Mouse (Mus musculus): ENCODE measurements around the gene Pih1d1.
A peak's percentile ranks its signal among the peaks of the same experiment; 100 is the strongest.
"Not testable (repeated sequence)": the region's sequence is repeated elsewhere in the genome, so short reads cannot be mapped to it uniquely, and the experiment has no call there.

The Pih1d1 gene

DNA sequence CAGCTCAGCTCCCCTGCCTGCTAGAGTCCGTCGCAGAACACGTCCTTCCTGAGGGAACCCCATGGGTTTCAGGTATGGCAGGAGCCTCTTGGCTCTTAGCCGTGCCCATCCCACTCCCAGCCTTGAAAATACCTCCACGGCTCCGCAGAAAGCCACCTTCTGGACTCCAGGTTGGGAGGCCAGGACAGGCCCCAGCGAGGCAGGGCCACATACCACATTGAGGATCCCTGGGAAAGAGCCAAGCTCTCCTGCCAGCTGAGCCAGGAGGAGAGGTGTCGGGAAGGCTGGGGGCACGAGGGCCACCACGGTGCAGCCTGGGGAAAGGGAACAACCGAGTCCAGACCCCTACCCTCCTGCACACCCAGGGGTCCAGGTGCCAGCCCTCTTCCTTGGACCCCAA is 6.8 kb upstream of the Pih1d1 start:
- no peak for DNase-seq (ENCODE audit: low read depth, low spot score)

DNA sequence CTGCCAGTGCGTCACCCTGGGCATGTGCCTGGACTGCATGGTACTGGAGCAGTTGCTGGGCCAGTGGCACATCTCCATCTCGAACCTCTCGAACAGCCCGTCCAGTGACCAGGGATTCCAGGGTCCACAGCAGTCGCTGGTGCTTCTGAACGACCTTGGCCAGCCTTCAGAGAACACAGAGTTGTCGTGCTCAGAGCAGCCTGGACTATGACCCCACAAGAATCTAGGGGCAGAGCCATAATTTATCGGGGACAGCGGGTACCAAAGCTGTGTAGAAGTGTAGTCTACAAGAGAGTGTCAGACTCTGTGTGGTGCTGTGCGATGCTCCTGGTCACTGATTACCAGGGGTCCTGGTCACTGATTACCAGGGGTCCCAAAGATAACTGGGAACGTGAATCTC is 6.2 kb upstream of the Pih1d1 start:
- no peak for DNase-seq (ENCODE audit: low read depth, low spot score)

DNA sequence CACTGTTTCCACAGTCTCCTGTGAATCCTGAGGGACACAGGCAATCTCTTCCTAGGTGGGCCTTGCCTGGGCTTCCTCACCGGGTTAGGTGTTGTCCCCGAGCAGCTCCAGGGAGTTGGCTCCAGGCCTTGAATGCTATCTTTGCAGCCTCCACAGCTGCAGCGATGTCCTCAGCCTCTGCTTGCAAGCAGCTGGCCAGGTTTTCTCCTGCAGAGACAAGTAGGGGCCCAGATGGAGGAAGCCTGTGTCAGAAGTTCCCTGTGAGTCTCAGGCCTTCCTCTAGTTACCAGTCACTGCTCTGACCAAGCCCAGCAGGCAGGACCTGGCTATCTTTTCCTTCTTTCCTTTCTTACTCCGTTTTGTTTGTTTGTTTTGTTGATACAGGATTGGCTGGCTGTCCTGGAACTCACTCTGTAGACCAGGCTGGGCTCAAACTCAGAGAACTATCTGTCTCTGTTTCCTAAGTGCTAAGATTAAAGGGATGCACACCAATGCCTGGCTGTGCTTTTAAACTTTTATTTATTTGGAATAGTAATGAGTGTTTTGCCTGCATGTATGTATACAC is 5.5 kb upstream of the Pih1d1 start:
- DNase-seq (ENCODE audit: low read depth, low spot score): no peak

DNA sequence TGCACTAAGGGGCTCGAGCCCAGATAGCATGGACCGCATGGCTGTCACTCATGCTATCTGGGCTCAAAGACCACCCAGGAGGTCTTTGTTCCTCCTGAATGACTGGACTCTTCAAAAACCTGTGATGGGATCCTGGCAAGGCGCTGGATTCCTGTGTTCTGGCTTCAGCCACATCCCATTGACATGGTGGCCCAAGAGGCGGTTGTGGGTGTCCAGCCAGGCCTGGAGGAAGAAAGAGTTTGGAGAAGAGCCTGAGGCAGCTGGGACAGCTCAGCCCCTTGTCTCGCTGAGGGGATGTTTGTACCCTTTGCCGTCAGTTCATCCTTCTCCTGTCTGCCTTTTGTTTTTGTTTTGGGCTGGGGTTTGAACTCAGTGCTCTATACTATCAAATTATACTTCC is 4.6 kb upstream of the Pih1d1 start:
- no peak for DNase-seq (ENCODE audit: low read depth, low spot score)

DNA sequence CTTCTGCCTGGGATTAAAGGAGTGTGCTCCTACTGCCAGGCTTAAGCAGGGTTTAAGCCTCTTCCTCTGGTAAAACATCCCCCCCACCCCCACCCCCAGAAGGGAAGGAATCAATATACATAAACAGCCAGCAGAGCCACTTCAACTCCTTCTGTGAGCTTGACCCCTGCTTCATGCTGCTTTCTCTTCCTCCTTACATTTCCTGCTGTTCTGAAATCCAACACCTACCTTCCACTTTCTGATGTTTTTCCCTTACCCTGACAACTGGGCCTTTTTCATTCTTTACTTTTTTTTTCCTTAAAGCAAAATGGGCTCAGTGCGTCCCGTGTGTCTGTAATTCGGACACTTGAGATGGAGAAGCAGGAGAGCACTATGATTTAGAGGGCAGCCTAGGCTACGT is 3.8 kb upstream of the Pih1d1 start:
- no peak for DNase-seq (ENCODE audit: low read depth, low spot score)

DNA sequence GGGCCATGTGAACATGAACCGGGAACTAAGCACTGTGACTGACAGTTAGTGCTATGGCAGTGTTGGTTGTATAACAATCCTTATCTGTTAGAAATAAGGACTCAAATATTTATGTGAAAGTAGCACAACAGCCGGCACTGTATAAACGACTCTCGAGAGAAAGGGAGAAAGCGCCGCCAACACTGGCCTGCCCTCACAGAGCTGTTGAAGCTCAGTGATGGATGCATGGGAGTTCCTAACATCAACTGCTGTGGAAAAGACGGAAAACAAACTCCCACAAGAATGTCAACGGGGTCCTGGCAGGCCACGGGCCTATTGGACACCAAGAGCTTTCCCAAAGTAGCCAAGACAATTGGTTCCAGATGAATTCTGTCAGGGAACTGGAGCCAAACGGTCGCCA is 2.8 kb upstream of the Pih1d1 start:
- no peak for DNase-seq (ENCODE audit: low read depth, low spot score)

DNA sequence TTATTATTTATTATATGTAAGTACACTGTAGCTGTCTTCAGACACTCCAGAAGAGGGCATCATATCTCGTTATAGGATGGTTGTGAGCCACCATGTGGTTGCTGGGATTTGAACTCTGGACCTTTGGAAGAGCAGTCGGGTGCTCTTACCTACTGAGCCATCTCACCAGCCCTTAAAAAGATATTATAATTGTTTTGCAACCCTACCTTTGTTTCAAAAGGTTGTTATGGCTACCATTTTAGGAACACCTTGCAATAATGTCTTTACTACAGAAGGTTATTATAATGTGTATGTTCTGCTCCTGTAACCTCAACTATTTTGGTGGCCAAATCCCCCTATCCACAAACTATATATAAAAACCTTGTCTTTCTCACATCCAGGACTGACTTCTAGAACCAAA is 1.1 kb upstream of the Pih1d1 start:
- not testable (repeated sequence) for DNase-seq (ENCODE audit: low read depth, low spot score)

DNA sequence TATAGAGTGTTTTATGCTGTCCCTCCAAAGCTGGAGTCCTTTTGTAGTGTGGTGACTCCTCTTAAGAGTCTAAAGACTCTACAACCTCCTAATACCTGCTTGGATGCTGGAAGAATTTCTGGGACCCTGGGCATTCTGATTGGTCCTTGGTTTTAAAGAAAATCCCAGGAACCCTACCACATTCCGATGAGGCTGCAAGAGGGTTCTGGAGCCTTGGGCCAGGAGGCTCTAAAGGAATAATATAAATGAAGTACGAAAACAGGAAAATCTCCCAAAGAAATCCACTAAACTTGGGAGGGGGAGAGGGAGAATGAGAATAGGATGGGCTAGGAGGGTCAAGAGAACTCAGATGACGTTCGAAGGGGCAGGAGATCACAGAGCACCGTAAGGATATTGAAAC is 517 bp upstream of the Pih1d1 start:
- DNase-seq (ENCODE audit: low read depth, low spot score): no peak

DNA sequence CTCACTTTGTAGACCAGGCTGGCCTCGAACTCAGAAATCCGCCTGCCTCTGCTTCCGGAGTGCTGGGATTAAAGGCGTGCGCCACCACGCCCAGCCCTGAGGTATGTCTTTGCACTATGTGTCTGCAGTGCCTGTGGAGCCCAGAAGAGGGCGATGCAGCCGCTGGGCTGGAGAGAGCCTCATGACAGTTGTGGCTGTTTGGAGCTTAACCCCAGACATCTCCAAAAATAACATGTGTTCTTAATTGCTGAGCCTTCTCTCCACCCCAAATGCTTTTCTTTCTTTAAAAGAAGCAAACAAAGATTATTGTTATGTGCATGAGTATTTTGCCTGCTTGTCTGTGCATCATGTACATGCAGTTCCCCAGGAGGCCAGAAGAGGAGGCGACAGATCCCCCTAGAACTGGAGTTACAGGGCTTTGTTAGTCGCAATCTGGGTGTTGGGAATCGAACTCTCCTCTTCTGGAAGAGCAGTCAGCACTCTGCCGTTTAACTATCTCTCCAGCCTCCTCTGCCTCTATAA is 951 bp downstream of the Pih1d1 start:
- DNase-seq (ENCODE audit: low read depth, low spot score): peak; percentile 54

DNA sequence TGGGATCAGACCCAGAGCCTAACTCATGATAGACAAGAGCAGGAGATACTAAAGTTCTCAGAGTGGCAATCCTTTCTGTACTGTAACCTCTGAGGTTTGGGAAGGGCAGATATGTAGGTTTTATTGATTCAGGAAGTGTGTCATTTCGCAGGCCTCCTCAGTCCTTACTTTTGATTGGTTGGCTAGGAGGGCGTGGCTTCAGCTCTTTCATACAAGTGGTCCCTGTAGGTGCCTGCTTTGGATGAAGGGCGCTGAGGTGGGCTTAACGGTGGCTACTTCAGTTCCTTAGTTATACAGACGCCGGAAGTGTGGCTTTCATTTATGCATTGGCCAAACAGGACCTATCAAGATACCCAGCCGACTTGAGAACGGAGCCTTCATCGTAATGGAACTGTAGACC is 1.5 kb downstream of the Pih1d1 start:
- DNase-seq (ENCODE audit: low read depth, low spot score): no peak

DNA sequence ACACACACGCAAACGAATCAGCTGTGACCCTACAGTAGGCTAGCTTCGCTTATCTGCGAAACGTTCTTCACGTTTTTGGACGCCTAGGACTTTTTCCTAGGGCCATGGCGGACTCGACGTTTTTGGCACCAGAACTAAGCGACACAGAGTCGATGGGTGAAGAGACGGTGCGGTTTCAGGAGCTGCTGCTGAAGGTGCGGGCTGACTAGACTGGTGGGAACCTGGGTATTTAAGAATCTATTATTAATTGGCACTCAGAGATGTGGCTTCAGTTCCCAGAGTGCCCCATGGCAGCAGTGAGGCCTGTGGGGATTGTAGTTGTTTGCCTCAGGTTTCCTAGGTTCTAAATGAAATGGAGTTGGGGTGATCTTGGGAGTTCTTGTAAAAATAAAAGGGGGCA is 2.1 kb downstream of the Pih1d1 start:
- DNase-seq (ENCODE audit: low read depth, low spot score): no peak

DNA sequence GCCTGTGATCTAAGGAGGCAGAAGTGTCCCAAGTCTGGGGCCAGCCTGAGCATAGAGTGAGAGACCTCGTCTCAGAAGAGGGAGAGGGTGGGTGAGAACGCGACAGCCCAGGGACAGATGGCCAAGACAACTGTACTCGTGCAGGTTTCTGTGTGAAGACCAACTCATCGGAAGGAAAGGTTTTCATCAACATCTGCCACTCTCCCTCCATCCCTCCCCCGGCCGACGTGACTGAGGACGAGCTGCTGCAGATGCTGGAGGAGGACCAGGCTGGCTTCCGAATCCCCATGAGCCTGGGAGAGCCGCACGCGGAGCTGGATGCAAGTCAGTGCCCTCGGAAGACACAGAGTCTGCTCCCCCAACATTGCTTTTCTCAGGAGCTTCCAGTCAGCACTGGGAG is 3.4 kb downstream of the Pih1d1 start:
- DNase-seq (ENCODE audit: low read depth, low spot score): no peak

DNA sequence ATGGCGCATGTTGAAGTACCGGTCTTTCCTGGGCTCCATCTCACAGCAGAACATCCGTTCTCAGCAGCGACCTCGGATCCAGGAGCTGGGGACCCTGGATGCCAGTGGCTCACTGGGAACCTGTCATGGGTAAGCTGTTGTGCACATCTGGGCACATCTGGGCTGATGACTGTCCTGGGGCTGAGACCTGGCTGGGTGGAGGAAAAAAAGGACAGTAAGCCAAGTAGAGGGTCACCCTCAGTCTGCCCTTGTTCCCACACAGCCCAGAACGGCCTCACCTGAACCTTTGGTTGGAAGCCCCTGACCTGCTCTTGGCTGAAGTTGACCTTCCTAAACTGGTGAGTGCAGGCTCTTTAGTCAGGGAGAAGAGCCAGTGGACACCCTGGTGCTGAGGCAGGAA is 4.9 kb downstream of the Pih1d1 start:
- DNase-seq (ENCODE audit: low read depth, low spot score): no peak

DNA sequence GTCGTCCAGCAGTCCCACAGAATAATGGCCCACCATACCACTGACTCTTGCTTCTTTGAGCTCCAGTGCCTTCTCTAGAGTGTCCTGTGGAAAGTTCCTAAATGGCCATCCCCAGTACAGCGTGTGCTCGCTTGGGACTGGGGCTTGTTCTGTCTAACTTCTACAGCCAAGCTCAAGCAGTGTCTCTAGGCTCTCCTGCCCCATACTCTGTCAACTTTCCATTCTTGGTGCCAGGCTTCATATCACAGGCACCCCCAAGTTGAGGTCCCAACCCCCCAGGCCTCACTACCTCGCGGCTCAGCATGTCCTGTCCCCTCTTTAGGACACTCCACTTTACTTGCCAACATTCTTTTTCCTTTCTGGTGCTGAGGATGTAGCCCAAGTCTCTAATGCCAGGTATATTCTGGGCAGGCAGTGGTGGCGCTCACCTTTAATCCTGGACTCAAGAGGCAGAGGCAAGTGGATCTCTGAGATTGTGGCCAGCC is 6.3 kb downstream of the Pih1d1 start:
- DNase-seq (ENCODE audit: low read depth, low spot score): no peak

DNA sequence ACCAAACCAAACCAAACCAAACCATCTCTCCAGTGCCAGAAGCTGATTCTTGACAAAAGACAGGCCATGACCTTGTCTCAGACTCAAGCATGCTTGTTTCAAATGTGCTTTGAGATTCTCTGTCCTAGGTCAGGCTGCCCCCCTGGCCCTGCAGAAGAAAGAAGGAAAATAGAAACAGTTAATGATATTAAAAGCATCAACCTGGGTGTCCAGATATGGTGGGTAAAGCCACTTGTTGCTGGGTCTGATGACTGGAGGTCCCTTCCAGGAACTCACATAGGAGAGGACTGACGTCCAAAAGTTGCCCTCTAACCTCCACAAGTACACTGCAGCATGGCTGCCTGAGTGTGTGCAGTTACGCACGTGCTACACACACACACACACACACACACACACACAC is 6.8 kb downstream of the Pih1d1 start:
- no peak for DNase-seq (ENCODE audit: low read depth, low spot score)

DNA sequence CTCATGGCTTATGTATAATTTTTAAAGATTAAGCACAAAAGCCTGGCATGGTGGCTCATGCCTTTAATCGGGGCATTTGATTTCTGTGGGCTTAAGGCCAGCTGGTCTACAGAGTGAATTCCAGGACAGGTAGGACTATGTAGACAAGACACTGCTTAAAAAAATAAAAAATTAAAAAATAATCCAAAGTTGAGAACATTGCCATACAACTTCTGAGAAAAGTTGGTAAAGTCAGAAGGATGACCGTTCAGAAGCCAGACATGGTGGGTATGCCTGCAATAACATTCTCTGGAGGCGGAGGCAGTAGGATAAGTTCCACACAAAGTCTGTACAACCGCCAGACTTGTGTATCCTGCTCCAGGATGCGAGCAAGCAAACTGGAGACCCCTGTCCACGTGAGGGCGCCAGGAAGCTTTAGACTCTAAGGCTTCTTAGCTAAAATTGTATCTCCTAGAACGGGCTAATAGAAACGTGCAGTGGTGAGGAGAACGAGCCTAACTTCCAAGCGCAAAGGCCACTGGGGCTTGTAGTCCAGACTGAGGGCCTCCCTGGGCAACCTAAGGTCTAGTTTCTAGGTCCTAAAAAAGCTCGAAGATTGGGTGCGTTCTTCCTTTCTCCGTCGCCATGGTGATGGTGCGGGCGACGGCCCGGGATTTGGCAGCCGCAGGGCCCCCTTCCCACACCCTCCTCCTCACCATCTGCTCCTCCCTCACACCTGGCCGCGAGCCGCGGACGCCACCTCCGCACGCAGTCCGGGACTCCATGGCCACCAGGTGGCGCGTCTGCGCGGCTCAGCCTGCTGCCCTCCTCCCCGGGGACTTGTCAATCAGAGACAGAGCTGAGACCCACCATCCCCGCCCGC is 7.7 kb downstream of the Pih1d1 start:
- DNase-seq (ENCODE audit: low read depth, low spot score): peak; percentile 88

DNA sequence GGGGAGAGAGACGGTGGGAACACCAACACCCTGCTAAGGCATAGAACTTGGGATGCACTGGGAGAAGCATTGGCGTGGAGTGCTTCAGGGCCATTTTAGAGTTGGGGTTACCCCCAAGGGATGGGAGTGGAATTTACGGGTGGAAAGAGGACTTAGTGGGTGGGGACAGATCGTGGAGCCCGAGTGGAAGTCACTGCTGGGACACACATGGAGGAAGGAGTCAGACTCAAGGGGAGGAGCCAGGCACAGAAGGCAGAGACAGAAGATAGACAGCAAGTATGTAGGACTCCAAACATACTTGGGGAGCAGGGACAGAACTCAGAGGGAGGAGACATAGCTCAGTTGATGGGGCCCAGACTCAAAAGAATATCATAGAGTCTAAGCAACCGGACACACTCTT is 8.4 kb downstream of the Pih1d1 start:
- no peak for DNase-seq (ENCODE audit: low read depth, low spot score)

DNA sequence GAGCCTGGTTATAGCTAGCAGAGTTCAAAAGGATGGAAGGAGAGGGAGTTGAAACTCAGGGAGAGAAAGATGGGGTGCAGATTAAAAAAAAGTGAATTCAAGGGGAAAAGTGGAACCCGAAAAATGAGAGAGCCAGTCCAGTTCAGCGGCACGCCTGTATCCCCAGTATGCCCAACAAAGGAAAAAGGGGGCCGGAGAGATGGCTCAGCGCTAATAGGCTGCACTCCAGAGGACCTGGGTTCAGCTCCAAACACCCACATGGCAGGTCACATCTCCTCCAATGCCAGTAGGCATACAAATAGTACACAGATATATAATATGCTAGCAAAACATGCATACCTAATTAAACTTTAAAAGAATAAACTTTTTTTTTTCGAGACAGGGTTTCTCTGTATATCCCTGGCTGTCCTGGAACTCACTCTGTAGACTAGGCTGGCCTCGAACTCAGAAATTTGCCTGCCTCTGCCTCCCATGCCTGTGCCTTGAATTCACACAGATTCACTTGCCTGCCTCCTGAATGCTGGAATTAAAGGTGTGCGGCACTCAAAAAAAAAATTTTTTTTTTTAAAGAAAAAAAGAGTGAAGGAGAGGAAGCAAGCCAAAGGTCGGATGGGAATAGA is 9.0 kb downstream of the Pih1d1 start:
- no peak for DNase-seq (ENCODE audit: low read depth, low spot score)

DNA sequence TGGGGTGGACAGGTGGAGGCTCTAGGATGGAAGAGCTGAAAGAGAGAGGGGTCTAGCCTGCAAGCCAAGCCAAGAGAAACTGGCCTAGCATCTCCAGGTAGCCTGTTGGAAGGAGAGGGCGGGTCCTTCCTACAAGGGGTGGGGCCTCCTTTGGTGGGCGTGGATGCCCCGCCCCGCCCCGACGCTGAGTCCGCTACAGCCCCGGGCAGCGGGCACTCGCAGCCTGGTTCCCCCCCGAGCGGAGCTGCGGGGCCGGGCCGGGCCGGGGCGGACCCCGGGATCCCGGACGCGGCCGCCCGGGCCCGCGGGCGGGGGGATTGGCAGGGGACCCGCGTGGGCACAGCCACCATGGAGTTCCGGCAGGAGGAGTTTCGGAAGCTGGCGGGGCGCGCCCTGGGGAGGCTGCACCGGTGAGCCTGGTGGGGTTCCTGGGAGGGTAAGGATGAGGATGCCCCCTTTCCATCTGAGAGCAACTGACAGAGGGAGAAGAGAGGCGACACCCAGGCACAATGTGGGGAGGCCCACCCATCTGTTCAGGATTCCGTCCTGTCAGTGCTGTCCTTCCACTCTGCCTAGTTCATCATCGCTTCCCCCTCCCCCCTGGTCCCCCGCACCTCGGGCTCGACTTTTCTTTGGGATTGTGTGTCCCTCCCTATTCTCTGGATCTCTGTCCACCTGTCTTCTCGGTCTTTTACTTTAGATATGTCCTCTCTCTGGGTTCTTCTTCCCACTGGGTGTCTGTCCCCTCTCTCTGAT is 9.8 kb downstream of the Pih1d1 start, which contains the start of gene Slc17a7:
Gene Slc17a7, plus strand, starts transcription at position 215 of the 756 bp plus-strand sequence.
- no peak for DNase-seq (ENCODE audit: low read depth, low spot score)

DNA sequence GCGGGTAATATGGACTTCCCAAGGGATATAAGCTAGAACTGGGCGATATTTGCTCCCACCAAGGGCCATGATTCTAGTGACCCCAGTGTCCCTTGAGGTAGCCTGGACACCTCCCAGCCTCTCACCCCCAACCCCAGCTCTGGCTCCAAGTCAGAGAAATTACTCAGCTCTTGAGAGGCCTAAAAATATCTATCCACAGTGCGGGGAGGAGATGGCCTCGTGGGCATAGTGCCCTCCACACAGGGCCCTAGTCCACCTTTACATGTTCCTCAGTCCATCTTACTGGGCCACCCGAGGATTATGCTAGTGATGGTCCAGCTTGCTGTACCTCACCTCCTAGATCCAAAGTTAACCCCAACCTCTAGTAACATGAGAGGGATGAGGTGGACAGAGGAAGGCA is 10.7 kb downstream of the Pih1d1 start:
- no peak for DNase-seq (ENCODE audit: low read depth, low spot score)

DNA sequence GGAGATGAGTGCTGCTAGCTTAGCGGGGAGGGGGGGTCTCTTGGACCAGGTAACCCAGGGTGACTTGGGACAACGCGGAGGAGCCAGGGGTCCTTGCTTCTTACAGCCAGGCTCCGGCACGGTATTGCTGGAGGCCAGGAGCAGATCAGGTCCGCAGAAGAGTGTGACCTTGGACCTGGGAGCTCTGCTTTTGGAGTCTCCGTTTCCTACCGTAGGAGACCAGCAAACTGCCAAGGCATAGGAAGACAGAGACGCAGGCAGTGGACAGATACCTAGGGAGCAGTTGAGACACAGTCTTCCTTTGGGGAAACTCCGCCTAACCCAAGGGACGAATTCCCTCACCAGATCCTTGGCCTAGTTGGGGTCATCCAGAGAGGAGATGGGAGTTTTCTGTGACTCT is 11.6 kb downstream of the Pih1d1 start:
- no peak for DNase-seq (ENCODE audit: low read depth, low spot score)

DNA sequence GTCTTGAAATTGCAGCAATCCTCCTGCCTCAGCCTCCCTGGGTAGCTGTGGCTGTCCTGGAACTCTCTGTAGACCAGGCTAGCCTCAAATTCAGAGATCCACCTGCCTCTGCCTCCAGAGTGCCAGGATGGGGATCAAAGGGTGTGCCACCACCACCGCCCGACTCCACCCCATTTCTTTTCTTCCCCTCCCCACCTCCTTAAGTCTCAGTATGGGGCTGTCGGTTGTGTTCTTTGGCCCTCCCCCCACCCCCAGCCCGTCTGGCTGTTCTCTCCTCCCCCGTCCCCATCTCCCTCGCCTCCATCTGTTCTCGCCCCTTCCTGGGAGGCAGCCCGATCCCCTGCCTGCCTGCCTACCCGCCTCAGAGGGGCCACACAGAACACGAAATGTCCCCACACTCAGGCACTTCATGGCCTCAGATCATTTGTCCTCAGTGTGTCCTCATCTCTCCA is 12.9 kb downstream of the Pih1d1 start:
- DNase-seq (ENCODE audit: low read depth, low spot score): no peak

Data from mesoderm, embryonic 11.5 days (tissue).